Mouse (Mus musculus) embryonic fibroblast, embryonic 13.5 days (primary cell): ENCODE results near the gene Ptrh2.

ENCODE experiments used
- CTCF ChIP-seq: IDR thresholded peaks from 2 replicates; pipeline ENCODE4 v1.5.1; 2011; ENCODE audit warnings: mild to moderate bottlenecking, control low read depth, low read length, moderate library complexity, borderline replicate concordance; ENCODE audit not compliant: insufficient read depth
- POLR2A ChIP-seq: IDR thresholded peaks from 2 replicates; pipeline ENCODE4 v1.6.1; 2011; ENCODE audit warnings: low read depth, mild to moderate bottlenecking, control low read depth, low read length, moderate library complexity

DNA sequence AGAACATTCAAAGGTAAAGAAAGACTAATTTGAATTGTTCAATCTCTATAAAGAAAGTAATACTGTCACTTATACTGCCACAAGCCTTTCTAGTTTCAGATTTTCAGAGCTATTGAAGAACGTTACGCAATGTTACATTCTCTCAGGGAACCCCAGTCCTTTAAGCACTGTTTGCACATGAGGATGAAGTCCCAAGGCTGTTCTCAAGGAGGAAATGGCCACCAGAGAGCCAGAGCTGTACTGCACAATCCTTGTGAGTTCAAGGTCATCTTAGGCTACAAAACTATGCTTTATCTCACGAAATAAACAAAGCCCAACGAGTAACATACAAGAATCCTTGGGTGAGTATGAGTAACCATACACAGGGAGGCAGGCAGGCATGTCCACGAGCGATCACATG is 49.4 kb upstream of the Ptrh2 start:
- no peak for TF ChIP-seq CTCF
- TF ChIP-seq POLR2A = no peak
